ENCODE assay signal across 25 mouse cellular contexts in genomic region chr6:125808996-125809649, GRCm38 (mm10).
DNase-seq lines count a peak whose midpoint lies in the region; ATAC-seq lines count a peak whose summit lies in the region.
"Had no signal": no experiment of that assay in that cellular context is flagged by ENCODE, and none has a peak within 500 bp of the region (broad histone marks: within the 10 kb centered on the region; RNA-seq: fewer than 3 reads in every experiment).

No protein-coding gene starts in this region.

- H3K4me2 ChIP-seq in hindbrain, embryonic 16.5 days (ENCODE audit: low read length) = no peak overlapping the region
- H3K4me2 ChIP-seq in hindbrain, embryonic 14.5 days (replicated peaks) = no peak overlapping the region
- peak overlapping the region; percentile 31 for H3K4me2 ChIP-seq in embryonic facial prominence, embryonic 13.5 days
- H3K4me2 ChIP-seq in limb, embryonic 11.5 days (ENCODE audit: low read depth, severe bottlenecking) = no peak overlapping the region
- H3K4me2 ChIP-seq: hindbrain, embryonic 13.5 days; liver, embryonic 12.5 days; midbrain, embryonic 12.5 days had no signal

- H3K9me3 ChIP-seq in hindbrain, embryonic 16.5 days (ENCODE audit: control insufficient read depth, low read length) = no peaks in the 10 kb centered on the region
- H3K9me3 ChIP-seq in hindbrain, embryonic 14.5 days (ENCODE audit: control insufficient read depth, low read length) = no peaks in the 10 kb centered on the region
- no peaks in the 10 kb centered on the region for H3K9me3 ChIP-seq in embryonic facial prominence, embryonic 13.5 days
- no peaks in the 10 kb centered on the region for H3K9me3 ChIP-seq in limb, embryonic 11.5 days (ENCODE audit: control insufficient read depth, low read length)
- H3K9me3 ChIP-seq: hindbrain, embryonic 13.5 days; liver, embryonic 12.5 days; midbrain, embryonic 12.5 days had no signal

- intact Hi-C loops in heart, postnatal 14 days (cut with DNase I) = no loop called here

- H3K4me3 ChIP-seq in hindbrain, embryonic 16.5 days (ENCODE audit: low read length) = no peak overlapping the region
- no peak overlapping the region for H3K4me3 ChIP-seq in hindbrain, embryonic 14.5 days (replicated peaks; ENCODE audit: low read length)
- no peak overlapping the region for H3K4me3 ChIP-seq in embryonic facial prominence, embryonic 13.5 days
- H3K4me3 ChIP-seq in limb, embryonic 11.5 days (ENCODE audit: low read depth, low read length) = no peak overlapping the region
- H3K4me3 ChIP-seq: heart, adult 2 months; hindbrain, embryonic 13.5 days; liver, embryonic 12.5 days; midbrain, embryonic 12.5 days had no signal

- no peaks in the 10 kb centered on the region for H3K4me1 ChIP-seq in hindbrain, embryonic 16.5 days (ENCODE audit: control insufficient read depth, insufficient read depth, low read depth, low read length)
- no peaks in the 10 kb centered on the region; the same call in 1 of the 2 replicates for H3K4me1 ChIP-seq in hindbrain, embryonic 14.5 days (replicated peaks; ENCODE audit: control insufficient read depth, insufficient read depth, low read length)
- peaks cover 39% of the 10 kb centered on the region for H3K4me1 ChIP-seq in embryonic facial prominence, embryonic 13.5 days
- peaks cover 19% of the 10 kb centered on the region for H3K4me1 ChIP-seq in limb, embryonic 11.5 days (ENCODE audit: control insufficient read depth, insufficient read depth, low read length)
- H3K4me1 ChIP-seq: liver, embryonic 12.5 days; midbrain, embryonic 12.5 days had no signal

- no peak for DNase-seq in hindbrain, embryonic 14.5 days (ENCODE audit: low spot score)
- peak; percentile 62 for DNase-seq in limb, embryonic 11.5 days (ENCODE audit: low spot score)
- peak; percentile 4 for DNase-seq in yolk sac, embryonic 10.5 days (ENCODE audit: low spot score)
- DNase-seq in heart, postnatal 14 days = no peak
- DNase-seq in ovary, postnatal 14 days (ENCODE audit: low spot score) = no peak
- DNase-seq in heart, adult 18-20 months = no peak
- DNase-seq: adrenal gland, postnatal 36 days; cerebellum, adult 11 months; cerebellum, adult 9-11 months; forebrain, postnatal 0 days; gastrocnemius, postnatal 25 days; heart, adult 2 months; heart, postnatal 36 days; kidney, adult 9 months; kidney, postnatal 25 days; lung, adult 18-20 months; lung, postnatal 10 days; right cerebral cortex, postnatal 25 days; thymus, postnatal 36 days had no signal

- no peaks in the 10 kb centered on the region for H3K27me3 ChIP-seq in hindbrain, embryonic 16.5 days (replicated peaks; ENCODE audit: control insufficient read depth, insufficient read depth, low read length)
- H3K27me3 ChIP-seq in hindbrain, embryonic 14.5 days (ENCODE audit: control insufficient read depth, insufficient read depth, low read length) = no peaks in the 10 kb centered on the region
- H3K27me3 ChIP-seq in embryonic facial prominence, embryonic 13.5 days = no peaks in the 10 kb centered on the region
- H3K27me3 ChIP-seq in limb, embryonic 11.5 days (ENCODE audit: control insufficient read depth, insufficient read depth, low read length) = no peaks in the 10 kb centered on the region
- H3K27me3 ChIP-seq: hindbrain, embryonic 13.5 days; liver, embryonic 12.5 days; midbrain, embryonic 12.5 days had no signal

- WGBS in hindbrain, embryonic 16.5 days = 69% methylated on average over 9 of the region's 9 CpGs
- WGBS in hindbrain, embryonic 14.5 days = 73% methylated on average over 9 of the region's 9 CpGs
- WGBS in embryonic facial prominence, embryonic 13.5 days = 22% methylated on average over 9 of the region's 9 CpGs
- WGBS in limb, embryonic 11.5 days = 15% methylated on average over 9 of the region's 9 CpGs

- H3K36me3 ChIP-seq in hindbrain, embryonic 16.5 days (ENCODE audit: control insufficient read depth, insufficient read depth, low read length) = no peaks in the 10 kb centered on the region
- no peaks in the 10 kb centered on the region for H3K36me3 ChIP-seq in hindbrain, embryonic 14.5 days (replicated peaks; ENCODE audit: control insufficient read depth, insufficient read depth)
- no peaks in the 10 kb centered on the region for H3K36me3 ChIP-seq in embryonic facial prominence, embryonic 13.5 days
- no peaks in the 10 kb centered on the region for H3K36me3 ChIP-seq in limb, embryonic 11.5 days (ENCODE audit: control insufficient read depth, insufficient read depth, low read length)
- H3K36me3 ChIP-seq: hindbrain, embryonic 13.5 days; liver, embryonic 12.5 days; midbrain, embryonic 12.5 days had no signal

- no peak overlapping the region for H3K9ac ChIP-seq in hindbrain, embryonic 16.5 days (ENCODE audit: low read depth, low read length)
- no peak overlapping the region for H3K9ac ChIP-seq in hindbrain, embryonic 14.5 days
- H3K9ac ChIP-seq in embryonic facial prominence, embryonic 13.5 days = no peak overlapping the region
- H3K9ac ChIP-seq in limb, embryonic 11.5 days (ENCODE audit: low read length) = no peak overlapping the region; the same call in 1 of the 2 replicates
- H3K9ac ChIP-seq: forebrain, postnatal 0 days; hindbrain, embryonic 13.5 days; liver, embryonic 12.5 days; midbrain, embryonic 12.5 days had no signal

- no peak overlapping the region for H3K27ac ChIP-seq in hindbrain, embryonic 16.5 days (ENCODE audit: low read depth, low read length)
- H3K27ac ChIP-seq in hindbrain, embryonic 14.5 days = no peak overlapping the region
- peak overlapping the region; percentile 60 for H3K27ac ChIP-seq in embryonic facial prominence, embryonic 13.5 days
- H3K27ac ChIP-seq in limb, embryonic 11.5 days (replicated peaks; ENCODE audit: low read depth, low read length) = peak overlapping the region; percentile 59
- H3K27ac ChIP-seq: heart, adult 2 months; hindbrain, embryonic 13.5 days; liver, embryonic 12.5 days; midbrain, embryonic 12.5 days had no signal

- ATAC-seq in hindbrain, embryonic 16.5 days = peak; percentile 24; the same call in 1 of the 2 replicates
- ATAC-seq in hindbrain, embryonic 14.5 days (ENCODE audit: low FRiP score) = no peak
- ATAC-seq in embryonic facial prominence, embryonic 13.5 days (ENCODE audit: insufficient number of reproducible peaks, insufficient read depth, low FRiP score, low TSS enrichment, low read depth) = no peak
- peak; percentile 58; the same call in 1 of the 2 replicates for ATAC-seq in limb, embryonic 11.5 days (ENCODE audit: insufficient number of reproducible peaks, low FRiP score, low TSS enrichment, low read depth)
- ATAC-seq: forebrain, postnatal 0 days; intestine, embryonic 16.5 days; liver, embryonic 12.5 days had no signal

Comparison
In these comparisons a context has a peak if more than half of its experiments do, and no peak if none do; other contexts are left out.
1. ATAC-seq: peak in hindbrain, embryonic 16.5 days (single experiment) and limb, embryonic 11.5 days (single experiment); none in hindbrain, embryonic 14.5 days (single experiment) and embryonic facial prominence, embryonic 13.5 days (single experiment).
2. H3K27ac ChIP-seq: peak in embryonic facial prominence, embryonic 13.5 days (single experiment) and limb, embryonic 11.5 days (single experiment); none in hindbrain, embryonic 16.5 days (single experiment) and hindbrain, embryonic 14.5 days (single experiment).
3. DNase-seq: peak in limb, embryonic 11.5 days (single experiment) and yolk sac, embryonic 10.5 days (single experiment); none in hindbrain, embryonic 14.5 days (single experiment), heart, postnatal 14 days (0 of 2), ovary, postnatal 14 days (single experiment) and heart, adult 18-20 months (0 of 2).